Mouse (Mus musculus): ENCODE data around the gene Gm5134. TPM values are rescaled to one million over a fixed set of nuclear protein-coding genes. Genes with fewer than 3 reads are reported as not detected.

Gm5134 gene
- polyA plus RNA-seq, 1 experiment from 2014 or later, result not detected

DNA sequence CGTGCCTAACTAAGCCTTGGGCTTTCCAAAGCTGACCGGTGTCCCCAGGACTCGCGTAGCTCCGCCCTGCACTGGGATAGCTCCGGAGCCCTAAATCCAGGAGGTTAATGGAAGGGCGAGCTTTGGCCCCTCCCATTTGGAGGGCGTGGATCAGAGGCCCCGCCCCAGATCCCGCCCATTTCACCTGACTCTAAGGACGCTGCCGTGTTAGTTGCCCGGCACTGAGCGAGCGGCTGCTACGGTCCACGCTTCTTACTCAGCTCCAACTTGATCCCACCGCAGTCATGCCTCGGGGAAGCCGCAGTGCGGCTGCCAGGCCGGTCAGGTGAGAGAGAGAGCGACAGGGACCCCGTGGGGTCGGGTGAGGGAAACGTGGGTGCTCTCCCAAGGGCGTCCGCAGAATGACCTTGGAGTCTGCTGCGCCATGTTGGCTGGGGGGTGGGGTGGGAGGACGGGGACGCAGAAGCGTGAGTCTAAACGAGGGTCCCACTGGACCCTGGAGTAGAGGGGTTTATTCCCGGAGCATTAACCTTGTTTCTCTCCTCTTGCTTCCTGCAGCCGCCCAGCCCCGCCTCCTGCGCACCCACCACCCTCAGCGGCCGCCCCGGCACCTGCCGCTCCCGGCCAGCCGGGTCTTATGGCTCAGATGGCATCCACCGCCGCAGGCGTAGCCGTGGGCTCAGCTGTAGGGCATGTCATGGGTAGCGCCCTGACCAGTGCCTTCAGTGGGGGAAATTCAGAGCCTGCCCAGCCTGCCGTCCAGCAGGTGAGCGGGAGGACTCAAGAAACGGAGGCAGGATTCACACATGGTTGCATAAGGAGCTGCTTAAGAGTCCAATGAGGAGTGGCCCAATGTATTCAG lies 18.4 kb upstream of the Gm5134 start, which contains the start of gene Mmp11:
Mmp11 (minus strand) TSS at position 817 of the 862 bp plus-strand sequence.
- no peaks in the 10 kb centered on the region for H3K36me3 ChIP-seq (ENCODE audit: control insufficient read depth, insufficient read depth, low read length)
- H3K9me3 ChIP-seq (ENCODE audit: control insufficient read depth, low read length), result no peaks in the 10 kb centered on the region
- H3K9ac ChIP-seq (ENCODE audit: low read length), result peak within 1 kb of the TSS; percentile 55; the same call in 1 of the 2 replicates
- H3K27ac ChIP-seq (ENCODE audit: low read depth, low read length), result no peak within 1 kb of the TSS
- H3K4me2 ChIP-seq (ENCODE audit: low read depth, low read length, severe bottlenecking), result peak within 1 kb of the TSS; percentile 92
- peaks cover 11% of the 10 kb centered on the region for H3K4me1 ChIP-seq (replicated peaks; ENCODE audit: control insufficient read depth, insufficient read depth, low read length)
- peaks cover 31% of the 10 kb centered on the region for H3K27me3 ChIP-seq (ENCODE audit: control insufficient read depth, insufficient read depth, low read length)
- DNase-seq (ENCODE audit: low spot score) (peak; percentile 87), ATAC-seq (replicated peaks; ENCODE audit: low FRiP score) (peak; percentile 67)
- peak within 1 kb of the TSS; percentile 53 for H3K4me3 ChIP-seq (ENCODE audit: low read depth, low read length)
- 2% methylated on average over 51 of the region's 51 CpGs for WGBS

DNA sequence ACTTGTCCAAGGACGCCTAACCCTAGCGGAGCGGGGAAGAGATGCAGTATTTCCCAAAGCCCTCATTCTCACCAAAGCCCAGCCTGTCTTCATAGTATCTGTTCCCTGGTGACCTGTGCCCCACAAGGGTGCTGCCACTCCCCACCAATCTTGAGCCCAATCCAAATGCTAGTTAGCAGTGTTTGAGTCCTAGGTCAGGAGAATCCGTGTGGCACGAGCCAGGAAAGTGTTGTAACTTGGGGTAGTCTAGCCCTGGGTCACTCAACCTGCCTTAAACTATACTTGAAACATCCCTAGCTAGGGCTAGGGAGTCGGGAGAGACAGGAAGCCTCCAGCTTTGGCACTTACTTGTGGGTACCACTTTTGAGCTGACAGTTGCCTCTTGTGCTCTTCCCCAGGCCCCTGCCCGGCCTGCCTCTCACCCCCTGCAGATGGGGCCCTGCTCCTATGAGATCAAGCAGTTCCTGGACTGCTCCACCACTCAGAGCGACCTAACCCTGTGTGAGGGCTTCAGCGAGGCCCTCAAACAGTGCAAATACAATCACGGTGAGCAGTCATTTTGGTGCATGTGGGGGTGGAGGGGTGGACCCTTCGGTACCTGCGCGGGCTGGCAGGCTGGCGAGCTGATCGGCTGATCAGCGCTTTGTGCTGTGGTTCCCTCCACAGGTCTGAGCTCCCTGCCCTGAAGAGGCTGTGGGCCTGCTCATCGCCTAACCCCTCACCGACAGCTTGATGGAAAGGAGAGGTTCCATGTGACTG lies 17.2 kb upstream of the Gm5134 start:
- DNase-seq (ENCODE audit: low spot score), result no peak
- peaks cover 7% of the 10 kb centered on the region for H3K4me1 ChIP-seq (replicated peaks; ENCODE audit: control insufficient read depth, insufficient read depth, low read length)

DNA sequence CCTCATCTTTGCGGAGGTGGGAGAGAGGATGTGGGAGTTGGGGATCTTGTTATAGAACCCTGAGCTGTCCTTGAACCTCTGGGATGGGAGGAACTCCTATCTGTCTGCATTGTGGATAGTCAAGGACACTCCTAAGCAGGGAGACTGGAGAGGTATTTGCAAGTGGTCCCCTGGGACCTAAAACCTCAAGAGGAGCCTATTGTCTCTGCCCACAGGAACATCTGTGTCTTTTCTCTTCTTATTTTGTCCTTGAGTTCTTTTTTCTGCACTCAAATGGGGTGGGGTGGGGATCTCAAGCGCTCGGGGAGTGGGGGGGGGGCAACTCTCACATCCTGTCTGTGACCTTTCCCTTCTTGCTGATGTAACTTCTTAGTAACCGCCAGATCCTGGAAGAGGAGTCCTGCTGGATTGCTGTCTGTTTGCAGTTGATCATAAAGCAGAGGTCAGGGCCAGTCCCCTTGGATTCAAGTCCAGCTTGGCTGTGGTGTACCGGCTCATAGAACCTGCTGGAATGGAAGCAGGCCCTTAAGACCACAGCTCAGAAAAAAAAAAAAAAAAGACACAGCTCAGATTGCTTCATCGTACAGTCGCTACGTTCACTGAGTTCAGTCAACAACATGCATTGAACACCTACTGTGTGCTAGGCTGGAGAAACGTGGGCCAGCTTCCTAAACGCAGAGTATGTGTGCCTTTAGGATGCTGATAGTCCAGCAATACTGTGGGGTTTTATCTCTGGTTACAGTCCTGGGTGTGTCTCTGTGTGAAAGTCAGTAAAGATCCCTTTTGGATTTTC lies 16.3 kb upstream of the Gm5134 start:
- DNase-seq (ENCODE audit: low spot score) (no peak), ATAC-seq (replicated peaks; ENCODE audit: low FRiP score) (no peak)
- Histone ChIP-seq H3K4me1 (replicated peaks; ENCODE audit: control insufficient read depth, insufficient read depth, low read length) (peaks cover 2% of the 10 kb centered on the region), H3K9me3 (ENCODE audit: control insufficient read depth, low read length) (no peaks in the 10 kb centered on the region), H3K27me3 (ENCODE audit: control insufficient read depth, insufficient read depth, low read length) (peaks cover 22% of the 10 kb centered on the region), H3K36me3 (ENCODE audit: control insufficient read depth, insufficient read depth, low read length) (no peaks in the 10 kb centered on the region), H3K9ac (ENCODE audit: low read length) (no peak overlapping the region), H3K4me3 (ENCODE audit: low read depth, low read length) (no peak overlapping the region), H3K27ac (ENCODE audit: low read depth, low read length) (no peak overlapping the region), H3K4me2 (ENCODE audit: low read depth, low read length, severe bottlenecking) (no peak overlapping the region)
- 49% methylated on average over 10 of the region's 10 CpGs for WGBS

More for the DNA sequence above, 17.2 kb upstream of the Gm5134 start:
- Histone ChIP-seq H3K27ac (ENCODE audit: low read depth, low read length) (no peak overlapping the region), H3K36me3 (ENCODE audit: control insufficient read depth, insufficient read depth, low read length) (no peaks in the 10 kb centered on the region), H3K4me3 (ENCODE audit: low read depth, low read length) (no peak overlapping the region), H3K9me3 (ENCODE audit: control insufficient read depth, low read length) (no peaks in the 10 kb centered on the region), H3K9ac (ENCODE audit: low read length) (no peak overlapping the region), H3K4me2 (ENCODE audit: low read depth, low read length, severe bottlenecking) (no peak overlapping the region), H3K27me3 (ENCODE audit: control insufficient read depth, insufficient read depth, low read length) (peaks cover 22% of the 10 kb centered on the region)
- no peak for ATAC-seq (replicated peaks; ENCODE audit: low FRiP score)
- 29% methylated on average over 18 of the region's 18 CpGs for WGBS

DNA sequence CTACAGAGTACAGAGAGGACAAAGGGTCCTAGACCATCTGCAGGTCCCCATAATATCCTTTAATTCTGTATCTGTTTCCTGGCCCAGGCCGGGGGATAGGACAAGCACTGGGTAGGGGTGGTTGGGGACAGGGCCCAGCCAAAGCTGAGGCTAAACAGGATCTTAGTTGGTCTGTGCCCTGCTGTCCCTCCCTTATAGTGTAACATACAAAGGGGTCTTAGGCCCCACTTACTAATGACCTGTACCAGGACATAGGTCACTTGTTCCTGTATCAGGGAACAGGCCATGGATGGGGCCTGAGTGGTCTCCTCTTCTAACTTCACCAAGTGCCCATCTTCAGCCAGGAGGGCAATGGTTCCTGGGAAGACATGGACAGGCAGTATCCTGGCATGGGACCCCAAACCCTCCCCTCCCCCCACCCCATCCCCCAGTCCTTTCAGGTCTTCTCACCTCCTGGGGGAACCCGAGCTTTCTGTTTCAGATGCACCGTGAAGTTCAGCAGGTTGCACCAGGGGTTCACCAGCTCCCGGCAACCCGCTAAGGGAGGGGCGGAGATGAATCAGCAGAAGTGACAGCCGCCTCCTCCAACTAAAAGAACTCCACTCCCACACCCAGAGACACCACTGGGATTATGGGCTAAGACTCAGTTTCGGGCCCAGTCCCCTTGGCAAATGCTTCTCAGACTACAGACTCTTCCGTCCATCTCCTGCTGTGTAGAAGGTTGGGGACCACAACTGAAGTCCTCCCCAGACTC lies 14.7 kb upstream of the Gm5134 start:
- Histone ChIP-seq H3K9ac (ENCODE audit: low read length) (no peak overlapping the region), H3K36me3 (ENCODE audit: control insufficient read depth, insufficient read depth, low read length) (no peaks in the 10 kb centered on the region), H3K4me2 (ENCODE audit: low read depth, low read length, severe bottlenecking) (no peak overlapping the region), H3K4me1 (replicated peaks; ENCODE audit: control insufficient read depth, insufficient read depth, low read length) (no peaks in the 10 kb centered on the region; the same call in 1 of the 2 replicates), H3K27ac (ENCODE audit: low read depth, low read length) (no peak overlapping the region), H3K9me3 (ENCODE audit: control insufficient read depth, low read length) (no peaks in the 10 kb centered on the region), H3K27me3 (ENCODE audit: control insufficient read depth, insufficient read depth, low read length) (peaks cover 22% of the 10 kb centered on the region), H3K4me3 (ENCODE audit: low read depth, low read length) (no peak overlapping the region)
- ATAC-seq (replicated peaks; ENCODE audit: low FRiP score), result no peak
- no peak for DNase-seq (ENCODE audit: low spot score)
- WGBS, result 57% methylated on average over 9 of the region's 9 CpGs

DNA sequence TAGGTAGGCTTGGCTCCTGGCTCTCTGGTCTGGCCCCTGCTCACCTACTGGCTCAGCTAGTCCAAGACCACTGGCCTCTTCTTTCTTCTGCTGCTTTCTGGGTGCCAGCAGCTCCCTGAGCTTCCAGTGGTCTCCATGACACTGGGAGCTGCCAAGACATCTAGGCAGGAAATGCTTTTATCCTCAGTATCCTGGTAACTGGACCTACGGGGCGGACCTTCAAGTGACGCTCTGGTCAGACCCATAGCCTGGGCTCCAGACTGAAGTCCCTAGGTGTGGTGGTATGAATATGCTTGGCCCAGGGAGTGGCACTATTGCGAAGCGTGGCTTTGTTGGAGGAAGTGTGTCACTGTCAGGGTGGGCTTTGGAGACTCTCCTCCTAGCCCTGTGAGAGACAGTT lies 13.8 kb upstream of the Gm5134 start, which contains the start of gene Gm867:
Gm867 (minus strand) TSS at position 153 of the 400 bp plus-strand sequence.
- Histone ChIP-seq H3K27ac (ENCODE audit: low read depth, low read length) (no peak within 1 kb of the TSS), H3K4me1 (replicated peaks; ENCODE audit: control insufficient read depth, insufficient read depth, low read length) (no peaks in the 10 kb centered on the region; the same call in 1 of the 2 replicates), H3K9ac (ENCODE audit: low read length) (no peak within 1 kb of the TSS), H3K4me2 (ENCODE audit: low read depth, low read length, severe bottlenecking) (no peak within 1 kb of the TSS), H3K27me3 (ENCODE audit: control insufficient read depth, insufficient read depth, low read length) (peaks cover 19% of the 10 kb centered on the region), H3K9me3 (ENCODE audit: control insufficient read depth, low read length) (no peaks in the 10 kb centered on the region), H3K4me3 (ENCODE audit: low read depth, low read length) (no peak within 1 kb of the TSS), H3K36me3 (ENCODE audit: control insufficient read depth, insufficient read depth, low read length) (no peaks in the 10 kb centered on the region)
- ATAC-seq (replicated peaks; ENCODE audit: low FRiP score) (no peak), DNase-seq (ENCODE audit: low spot score) (no peak)
- WGBS, result 93% methylated on average over 5 of the region's 5 CpGs

DNA sequence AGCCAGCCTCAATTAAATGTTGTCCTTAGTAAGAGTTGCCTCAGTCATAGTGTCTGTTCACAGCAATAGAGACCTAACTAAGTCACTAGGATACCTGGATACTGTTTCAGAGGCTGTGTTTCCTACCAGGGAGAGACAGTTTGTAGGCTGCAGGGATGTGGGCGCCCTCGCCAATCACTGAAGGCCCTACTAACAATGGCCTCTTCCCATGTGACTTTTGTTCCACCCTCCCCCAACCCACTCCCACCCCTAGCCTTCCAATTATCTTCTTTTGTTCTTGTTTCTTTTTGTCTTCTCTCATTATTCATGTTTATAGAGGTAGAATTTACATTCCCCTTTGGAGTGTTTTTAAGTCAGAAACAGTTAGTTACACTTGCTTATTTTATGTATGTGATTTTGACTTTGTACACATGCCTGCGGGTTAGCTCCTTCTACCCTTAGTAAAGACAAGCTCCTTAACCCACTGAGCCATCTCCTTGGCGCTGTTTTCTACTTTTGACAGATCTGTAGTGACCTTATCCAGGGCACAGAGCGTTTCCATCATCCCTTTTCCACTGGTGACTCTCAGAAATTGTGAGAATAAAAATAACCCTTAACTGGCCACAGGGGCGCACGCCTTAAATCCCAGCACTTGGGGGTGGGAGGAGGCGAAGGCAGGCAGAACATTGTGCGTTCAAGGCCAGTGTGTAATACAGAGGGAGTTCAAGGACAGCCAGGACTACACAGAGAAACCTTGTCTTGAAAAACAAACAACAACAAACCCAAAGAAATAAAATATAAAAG lies 13.1 kb upstream of the Gm5134 start:
- Histone ChIP-seq H3K36me3 (ENCODE audit: control insufficient read depth, insufficient read depth, low read length) (no peaks in the 10 kb centered on the region), H3K9ac (ENCODE audit: low read length) (no peak overlapping the region), H3K4me3 (ENCODE audit: low read depth, low read length) (no peak overlapping the region), H3K4me1 (replicated peaks; ENCODE audit: control insufficient read depth, insufficient read depth, low read length) (no peaks in the 10 kb centered on the region; the same call in 1 of the 2 replicates), H3K27me3 (ENCODE audit: control insufficient read depth, insufficient read depth, low read length) (peaks cover 14% of the 10 kb centered on the region; the same call in 1 of the 2 replicates), H3K9me3 (ENCODE audit: control insufficient read depth, low read length) (no peaks in the 10 kb centered on the region), H3K4me2 (ENCODE audit: low read depth, low read length, severe bottlenecking) (no peak overlapping the region), H3K27ac (ENCODE audit: low read depth, low read length) (no peak overlapping the region)
- no peak for ATAC-seq (replicated peaks; ENCODE audit: low FRiP score)
- WGBS, result 62% methylated on average over 9 of the region's 9 CpGs
- DNase-seq (ENCODE audit: low spot score), result no peak

DNA sequence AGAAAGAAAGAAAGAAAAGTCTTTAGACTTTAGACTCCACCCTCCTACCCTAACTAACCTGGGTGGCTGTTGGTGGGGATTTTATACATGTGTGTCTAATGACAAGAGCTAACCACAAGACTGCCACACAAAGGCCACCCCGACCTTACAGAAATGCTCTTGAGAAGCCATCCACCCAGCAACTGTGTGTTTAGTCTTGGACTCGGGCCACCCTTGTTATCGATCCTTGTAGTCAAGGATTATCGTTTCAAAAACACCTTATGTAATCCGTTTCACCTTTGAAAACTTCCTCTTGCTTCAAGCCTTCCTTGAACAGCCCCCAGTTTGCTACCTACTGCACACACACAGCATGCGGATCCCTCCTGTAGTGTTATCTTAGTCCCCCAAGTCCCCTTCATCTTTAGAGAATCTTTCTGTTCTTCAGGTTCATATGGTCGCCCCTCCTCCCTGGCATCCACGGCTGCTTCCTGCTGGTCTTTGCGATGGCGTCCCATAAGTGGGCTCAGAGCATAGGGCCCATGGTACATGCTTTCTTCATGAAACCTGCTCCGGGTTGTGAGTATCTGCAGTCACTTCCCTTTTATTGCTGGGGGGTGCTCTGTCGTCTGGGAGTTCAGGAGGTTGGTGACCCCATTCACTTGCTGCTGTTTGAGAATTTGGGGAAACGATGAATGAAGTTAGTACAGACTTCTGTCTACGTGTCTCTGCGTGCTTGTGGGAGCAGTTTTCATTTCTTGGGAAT lies 11.4 kb upstream of the Gm5134 start, which contains the start of gene Vpreb3:
Vpreb3 (plus strand) TSS at position 322 of the 742 bp plus-strand sequence.
- 86% methylated on average over 15 of the region's 15 CpGs for WGBS
- H3K36me3 ChIP-seq (ENCODE audit: control insufficient read depth, insufficient read depth, low read length), result no peaks in the 10 kb centered on the region
- no peaks in the 10 kb centered on the region for H3K27me3 ChIP-seq (ENCODE audit: control insufficient read depth, insufficient read depth, low read length)
- H3K4me1 ChIP-seq (replicated peaks; ENCODE audit: control insufficient read depth, insufficient read depth, low read length), result no peaks in the 10 kb centered on the region
- H3K9me3 ChIP-seq (ENCODE audit: control insufficient read depth, low read length), result no peaks in the 10 kb centered on the region
- DNase-seq (ENCODE audit: low spot score), result no peak
- no peak within 1 kb of the TSS for H3K4me3 ChIP-seq (ENCODE audit: low read depth, low read length)
- H3K27ac ChIP-seq (ENCODE audit: low read depth, low read length), result no peak within 1 kb of the TSS
- 0 out of 2 replicates have a peak within 1 kb of the TSS, but pooled peaks have one; percentile 23 for H3K9ac ChIP-seq (ENCODE audit: low read length)
- H3K4me2 ChIP-seq (ENCODE audit: low read depth, low read length, severe bottlenecking), result no peak within 1 kb of the TSS
- no peak for ATAC-seq (replicated peaks; ENCODE audit: low FRiP score)
